Mouse (Mus musculus): ENCODE data around the gene Nmt1.

Nmt1 gene

GRCm38 (mm10) chr11:103028176-103028891 is at the start of gene Nmt1, which contains the start of gene Dcakd:
Gene Nmt1, plus strand, starts transcription at chr11:103028190.
Gene Dcakd, minus strand, starts transcription at chr11:103028333.
- peak; percentile 97 for DNase-seq (ENCODE audit: low spot score)

GRCm38 (mm10) chr11:102981151-102981890 is 46.7 kb upstream of the Nmt1 start:
- no peak for DNase-seq (ENCODE audit: low spot score)

- no peak for DNase-seq (ENCODE audit: low spot score)
Measured at GRCm38 (mm10) chr11:102984086-102984485, 43.9 kb upstream of the Nmt1 start.

- no peak for DNase-seq (ENCODE audit: low spot score)
Measured at GRCm38 (mm10) chr11:102984615-102985014, 43.4 kb upstream of the Nmt1 start.

- DNase-seq (ENCODE audit: low spot score): peak; percentile 31
Measured at GRCm38 (mm10) chr11:102985160-102985559, 42.8 kb upstream of the Nmt1 start.

- no peak for DNase-seq (ENCODE audit: low spot score)
Measured at GRCm38 (mm10) chr11:102989641-102990151, 38.3 kb upstream of the Nmt1 start.

- DNase-seq (ENCODE audit: low spot score): peak; percentile 62
Measured at GRCm38 (mm10) chr11:102990152-102990663, 37.8 kb upstream of the Nmt1 start.

GRCm38 (mm10) chr11:102991681-102992080 is 36.3 kb upstream of the Nmt1 start:
- peak; percentile 57 for DNase-seq (ENCODE audit: low spot score)

GRCm38 (mm10) chr11:102992940-102993339 is 35.0 kb upstream of the Nmt1 start:
- peak; percentile 89 for DNase-seq (ENCODE audit: low spot score)

- DNase-seq (ENCODE audit: low spot score): peak; percentile 39
Measured at GRCm38 (mm10) chr11:102993420-102994029, 34.5 kb upstream of the Nmt1 start.

GRCm38 (mm10) chr11:102994952-102995351 is 33.0 kb upstream of the Nmt1 start:
- DNase-seq (ENCODE audit: low spot score): no peak

GRCm38 (mm10) chr11:102996385-102996784 is 31.6 kb upstream of the Nmt1 start:
- no peak for DNase-seq (ENCODE audit: low spot score)

- DNase-seq (ENCODE audit: low spot score): no peak
Measured at GRCm38 (mm10) chr11:102996991-102997770, 30.8 kb upstream of the Nmt1 start.

GRCm38 (mm10) chr11:102998254-102998576 is 29.8 kb upstream of the Nmt1 start:
- DNase-seq (ENCODE audit: low spot score): no peak

GRCm38 (mm10) chr11:102998577-102999316 is 29.2 kb upstream of the Nmt1 start:
- DNase-seq (ENCODE audit: low spot score): no peak

- no peak for DNase-seq (ENCODE audit: low spot score)
Measured at GRCm38 (mm10) chr11:102999317-102999970, 28.5 kb upstream of the Nmt1 start.

- DNase-seq (ENCODE audit: low spot score): no peak
Measured at GRCm38 (mm10) chr11:103000111-103000510, 27.9 kb upstream of the Nmt1 start.

- no peak for DNase-seq (ENCODE audit: low spot score)
Measured at GRCm38 (mm10) chr11:103001063-103001462, 26.9 kb upstream of the Nmt1 start.

- no peak for DNase-seq (ENCODE audit: low spot score)
Measured at GRCm38 (mm10) chr11:103003210-103003609, 24.8 kb upstream of the Nmt1 start.

GRCm38 (mm10) chr11:103004852-103005251 is 23.1 kb upstream of the Nmt1 start:
- DNase-seq (ENCODE audit: low spot score): no peak
